In the genomic region with DNA sequence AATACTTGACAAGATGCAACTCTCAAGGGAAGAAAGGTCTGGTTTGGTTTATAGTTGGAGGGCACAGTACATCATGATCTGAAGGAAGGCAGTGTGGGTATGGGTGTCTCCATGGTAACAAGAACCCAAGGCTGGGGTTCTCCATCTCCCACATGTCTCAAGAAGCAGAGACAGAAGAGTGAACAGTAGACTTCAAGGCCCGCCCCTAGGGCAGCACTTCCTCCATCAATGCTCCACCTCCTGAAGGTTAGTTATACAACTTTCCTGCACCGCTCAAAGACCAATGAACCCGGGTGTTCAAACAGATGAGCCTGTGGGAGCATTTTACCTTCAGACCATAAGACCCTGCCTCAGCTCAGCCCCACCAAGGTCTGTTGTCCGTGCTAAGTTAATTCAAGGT, we compare ENCODE assay signal across 29 mouse cellular contexts. TPM values are rescaled to one million over a fixed set of nuclear protein-coding genes. Genes with fewer than 3 reads are reported as not detected.
DNase-seq lines count a peak whose midpoint lies in the region; ATAC-seq and TF ChIP-seq lines count a peak whose summit lies in the region.
"Had no signal": no experiment of that assay in that cellular context is flagged by ENCODE, and none has a peak within 500 bp of the region (broad histone marks: within the 10 kb centered on the region; RNA-seq: fewer than 3 reads in every experiment).

No protein-coding gene starts in this region.

- H3K9ac ChIP-seq in CH12.LX (ENCODE audit: insufficient read depth, low read depth): no peak overlapping the region
- no peak overlapping the region for H3K9ac ChIP-seq in heart, embryonic 12.5 days
- H3K9ac ChIP-seq: embryonic facial prominence, embryonic 13.5 days; embryonic facial prominence, embryonic 15.5 days; forebrain, embryonic 12.5 days had no signal

- no peak overlapping the region for H3K27ac ChIP-seq in CH12.LX (ENCODE audit: insufficient read depth, low read depth)
- H3K27ac ChIP-seq in heart, embryonic 12.5 days (ENCODE audit: poor library complexity, severe bottlenecking): no peak overlapping the region
- H3K27ac ChIP-seq: embryonic facial prominence, embryonic 13.5 days; embryonic facial prominence, embryonic 15.5 days; forebrain, embryonic 10.5 days; forebrain, embryonic 12.5 days had no signal

- no peak overlapping the region for H3K4me3 ChIP-seq in CH12.LX (replicated peaks in 1 of 3; ENCODE audit: low read depth in 2 of 3, low read length in 2 of 3, poor library complexity in 1 of 3)
- H3K4me3 ChIP-seq in heart, embryonic 12.5 days: no peak overlapping the region
- H3K4me3 ChIP-seq: embryonic facial prominence, embryonic 13.5 days; embryonic facial prominence, embryonic 15.5 days; erythroblast, embryonic 14.5 days; forebrain, embryonic 10.5 days; forebrain, embryonic 12.5 days had no signal

- no peak for TF ChIP-seq EP300 in CH12.LX (IDR thresholded peaks at IDR 0.05; ENCODE audit: low read length)

- peaks cover 0 to 8% of the 10 kb centered on the region in 2 experiments; a peak in 3 of 4 replicates for H3K4me1 ChIP-seq in CH12.LX (ENCODE audit: control insufficient read depth in 1 of 2, insufficient read depth in 2 of 2)
- H3K4me1 ChIP-seq in heart, embryonic 12.5 days (replicated peaks): peaks cover 12% of the 10 kb centered on the region

- H3K27me3 ChIP-seq in CH12.LX (replicated peaks): no peaks in the 10 kb centered on the region
- H3K27me3 ChIP-seq in splenic B cell, adult 2 months (ENCODE audit: control insufficient read depth, insufficient read depth, low read length, poor library complexity, severe bottlenecking): no peaks in the 10 kb centered on the region
- H3K27me3 ChIP-seq in heart, embryonic 12.5 days (replicated peaks): 0 out of 2 replicates have a peak, but pooled peaks cover 4% of the 10 kb centered on the region
- H3K27me3 ChIP-seq: embryonic facial prominence, embryonic 13.5 days; embryonic facial prominence, embryonic 15.5 days; forebrain, embryonic 12.5 days had no signal

- no peak for TF ChIP-seq CTCF in CH12.LX (conservative IDR thresholded peaks at IDR 0.05 in 1 of 2, IDR thresholded peaks at IDR 0.05 in 1 of 2; ENCODE audit: low read depth in 2 of 2, low read length in 2 of 2)

- dilution Hi-C loops in CH12.LX (cut with MboI; ENCODE audit: extremely low pct_ligation_motif_present, extremely low pct_unique_long_range_greater_than_20kb, low sequenced_read_pairs): no loop called here

- 83% methylated on average over 4 of the region's 4 CpGs for WGBS in heart, embryonic 12.5 days

- H3K36me3 ChIP-seq in CH12.LX (replicated peaks in 1 of 2; ENCODE audit: control insufficient read depth in 1 of 2, insufficient read depth in 1 of 2, low read length in 1 of 2): no peaks in the 10 kb centered on the region
- no peaks in the 10 kb centered on the region for H3K36me3 ChIP-seq in splenic B cell, adult 2 months (ENCODE audit: control insufficient read depth, insufficient read depth, low read length, poor library complexity, severe bottlenecking)
- H3K36me3 ChIP-seq in heart, embryonic 12.5 days: no peaks in the 10 kb centered on the region
- H3K36me3 ChIP-seq: embryonic facial prominence, embryonic 13.5 days; embryonic facial prominence, embryonic 15.5 days; forebrain, embryonic 10.5 days; forebrain, embryonic 12.5 days had no signal

- no peak for ATAC-seq in heart, embryonic 12.5 days (ENCODE audit: insufficient number of reproducible peaks, low FRiP score)
- ATAC-seq: activated CD4-positive, CD25-positive, alpha-beta regulatory T cell, adult 4 months; forebrain, embryonic 14.5 days; forebrain, embryonic 16.5 days had no signal

- H3K4me2 ChIP-seq in CH12.LX (ENCODE audit: insufficient read depth, low read depth, poor library complexity, severe bottlenecking): peak overlapping the region; percentile 10; the same call in 1 of the 2 replicates
- no peak overlapping the region for H3K4me2 ChIP-seq in heart, embryonic 12.5 days
- H3K4me2 ChIP-seq: embryonic facial prominence, embryonic 13.5 days; embryonic facial prominence, embryonic 15.5 days; forebrain, embryonic 12.5 days had no signal

- H3K9me3 ChIP-seq in CH12.LX (replicated peaks; ENCODE audit: low read length): peaks cover 14% of the 10 kb centered on the region
- H3K9me3 ChIP-seq in heart, embryonic 12.5 days (replicated peaks): peaks cover 5% of the 10 kb centered on the region; the same call in 1 of the 2 replicates
- H3K9me3 ChIP-seq: embryonic facial prominence, embryonic 13.5 days; embryonic facial prominence, embryonic 15.5 days; forebrain, embryonic 12.5 days had no signal

- no peaks in the 10 kb centered on the region for H3K79me2 ChIP-seq in CH12.LX (replicated peaks; ENCODE audit: control insufficient read depth, extremely low read depth, insufficient read depth, poor library complexity, severe bottlenecking)

- in situ Hi-C loops in CH12.LX (cut with MboI; ENCODE audit: low pct_ligation_motif_present, low pct_unique_long_range_greater_than_20kb, low sequenced_read_pairs): no loop called here

- TF ChIP-seq RAD21 in CH12.LX (IDR thresholded peaks at IDR 0.05; ENCODE audit: low read depth, low read length): no peak

- TF ChIP-seq POLR2A in CH12.LX (IDR thresholded peaks at IDR 0.05; ENCODE audit: low read depth, low read length): no peak

- DNase-seq in CD4-positive, CD25-positive, alpha-beta regulatory T cell, adult 2 months (ENCODE audit: low read depth, low spot score): peak; percentile 46
- no peak for DNase-seq in CH12.LX (ENCODE audit: extremely low read depth)
- DNase-seq in induced T-regulatory cell, adult 2 months (ENCODE audit: low read depth): peak; percentile 53
- DNase-seq in splenic B cell, adult 2 months (ENCODE audit: low read depth, low spot score): peak; percentile 19
- DNase-seq in urinary bladder, adult 2 months (ENCODE audit: low spot score): no peak
- no peak for DNase-seq in layer of hippocampus, adult 8-10 months (ENCODE audit: low spot score in 2 of 2)
- no peak for DNase-seq in adrenal gland, adult 18-20 months (ENCODE audit: low spot score in 2 of 2)
- DNase-seq: adrenal gland, adult 2 months; adrenal gland, postnatal 10 days; adrenal gland, postnatal 25 days; cerebellum, adult 11 months; cerebellum, adult 18-20 months; cerebellum, adult 8-10 months; cerebellum, adult 9-11 months; cerebellum, postnatal 14 days; cerebellum, postnatal 36 days; embryo, embryonic 11 days had no signal

TF ChIP-seq in CH12.LX, 34 proteins besides CTCF, POLR2A, EP300 and RAD21:
- no peak for TF ChIP-seq MAZ (IDR thresholded peaks at IDR 0.05; ENCODE audit: low read depth, low read length)
- no peak for TF ChIP-seq HCFC1 (IDR thresholded peaks at IDR 0.05; ENCODE audit: low read depth, low read length)

RNA-seq across cellular contexts. Expression of gene Cstad, which starts 23.2 kb away (rescaled TPM):
- total RNA-seq in CH12.LX (2012; rRNA removed): 0.51 TPM in 1 of 2 replicates, not detected in the other
- total RNA-seq in CH12.LX (2014; rRNA removed): not detected in 2 replicates
- polyA plus RNA-seq in CH12.LX (2012; ENCODE audit: insufficient read length, low read depth): 0.29 TPM in 1 of 2 replicates, not detected in the other
- polyA plus RNA-seq in heart, embryonic 12.5 days (2016; fragmentation: Nextera tagmentation; extraction: Ambion mirVana): 1.4 and 2.0 TPM in 2 replicates
- polyA plus RNA-seq in urinary bladder, adult 2 months (2012; rRNA removed): 5.8 and 6.3 TPM in 2 replicates
- 10 to 100 TPM in 1 of 4 experiments, 1 to 10 TPM in 3; 3.4 to 11.0 (median 7.0) TPM for total RNA-seq in layer of hippocampus, adult 8-10 months (2022)
- under 1 TPM in 1 of 2 experiments, not detected in 1; 0.51 TPM for total RNA-seq in adrenal gland, adult 18-20 months (2021)
- total RNA-seq: common myeloid progenitor, adult 5-6 weeks; MEL had no signal
- polyA plus RNA-seq: embryonic facial prominence, embryonic 11.5 days; erythroblast, embryonic 14.5 days had no signal

Comparison
In these comparisons a context has a peak if more than half of its experiments do, and no peak if none do; other contexts are left out.
1. DNase-seq: peak in CD4-positive, CD25-positive, alpha-beta regulatory T cell, adult 2 months (single experiment), induced T-regulatory cell, adult 2 months (single experiment) and splenic B cell, adult 2 months (single experiment); none in CH12.LX (single experiment), urinary bladder, adult 2 months (single experiment), layer of hippocampus, adult 8-10 months (0 of 2) and adrenal gland, adult 18-20 months (0 of 2).